Mouse (Mus musculus): ENCODE data around the gene Npas1. TPM values are rescaled to one million over a fixed set of nuclear protein-coding genes. Genes with fewer than 3 reads are reported as not detected.

Gene Npas1
- total and polyA plus RNA-seq, 3 experiments = 0.08 to 1.3 TPM; not detected in 1

- TF ChIP-seq BHLHE40 (IDR thresholded peaks at IDR 0.05; ENCODE audit: borderline replicate concordance, low read depth, low read length) = no peak
- TF ChIP-seq POLR2AphosphoS5 (IDR thresholded peaks at IDR 0.05; ENCODE audit: borderline replicate concordance, low read depth, low read length) = no peak
- no peak for TF ChIP-seq CHD2 (IDR thresholded peaks at IDR 0.05; ENCODE audit: low read length)
- TF ChIP-seq NELFE (IDR thresholded peaks at IDR 0.05; ENCODE audit: low read depth, low read length) = no peak
- no peak for TF ChIP-seq UBTF (IDR thresholded peaks at IDR 0.05; ENCODE audit: borderline replicate concordance, insufficient read depth, low read depth, low read length)
- TF ChIP-seq MYB (IDR thresholded peaks at IDR 0.05; ENCODE audit: low read depth, low read length) = no peak
- TF ChIP-seq ETS1 (IDR thresholded peaks at IDR 0.05; ENCODE audit: low read depth, low read length) = no peak
- Histone ChIP-seq H3K4me3 (ENCODE audit: control insufficient read depth in 1 of 2, insufficient read depth in 1 of 2, low read depth in 2 of 2, low read length in 2 of 2) (no peak overlapping the region), H3K36me3 (ENCODE audit: control insufficient read depth in 1 of 2, insufficient read depth in 2 of 2, low read length in 2 of 2) (no peaks in the 10 kb centered on the region), H3K9ac (ENCODE audit: control insufficient read depth, low read depth, low read length, poor library complexity, severe bottlenecking) (no peak overlapping the region), H3K27me3 (ENCODE audit: control insufficient read depth in 1 of 2, insufficient read depth in 2 of 2, low read length in 2 of 2) (peaks cover 0 to 5% of the 10 kb centered on the region in 2 experiments; a peak in 2 of 4 replicates), H3K4me1 (ENCODE audit: control insufficient read depth in 1 of 2, insufficient read depth in 2 of 2, low read length in 2 of 2) (no peaks in the 10 kb centered on the region), H3K9me3 (replicated peaks; ENCODE audit: insufficient read depth, low read length) (no peaks in the 10 kb centered on the region), H3K27ac (ENCODE audit: control insufficient read depth, low read depth, low read length) (no peak overlapping the region), H3K79me2 (ENCODE audit: control insufficient read depth, insufficient read depth, low read length, poor library complexity) (no peaks in the 10 kb centered on the region)
- DNase-seq (ENCODE audit: low read depth, low spot score) = no peak
Observed at GRCm38 (mm10) chr7:16476600-16476989, 933 bp downstream of the Npas1 start.

- DNase-seq (ENCODE audit: low read depth, low spot score) = no peak
- Histone ChIP-seq H3K4me3 (ENCODE audit: control insufficient read depth in 1 of 2, insufficient read depth in 1 of 2, low read depth in 2 of 2, low read length in 2 of 2) (no peak overlapping the region), H3K36me3 (ENCODE audit: control insufficient read depth in 1 of 2, insufficient read depth in 2 of 2, low read length in 2 of 2) (no peaks in the 10 kb centered on the region), H3K9me3 (replicated peaks; ENCODE audit: insufficient read depth, low read length) (no peaks in the 10 kb centered on the region), H3K27me3 (ENCODE audit: control insufficient read depth in 1 of 2, insufficient read depth in 2 of 2, low read length in 2 of 2) (peaks cover 0 to 1% of the 10 kb centered on the region in 2 experiments; a peak in 1 of 4 replicates), H3K79me2 (ENCODE audit: control insufficient read depth, insufficient read depth, low read length, poor library complexity) (no peaks in the 10 kb centered on the region), H3K27ac (ENCODE audit: control insufficient read depth, low read depth, low read length) (no peak overlapping the region), H3K9ac (ENCODE audit: control insufficient read depth, low read depth, low read length, poor library complexity, severe bottlenecking) (no peak overlapping the region), H3K4me1 (ENCODE audit: control insufficient read depth in 1 of 2, insufficient read depth in 2 of 2, low read length in 2 of 2) (no peaks in the 10 kb centered on the region)
- TF ChIP-seq RAD21 (IDR thresholded peaks at IDR 0.05; ENCODE audit: low read depth, low read length) = no peak
- no peak for TF ChIP-seq MYB (IDR thresholded peaks at IDR 0.05; ENCODE audit: low read depth, low read length)
- TF ChIP-seq NELFE (IDR thresholded peaks at IDR 0.05; ENCODE audit: low read depth, low read length) = no peak
- no peak for TF ChIP-seq ZKSCAN1 (IDR thresholded peaks at IDR 0.05; ENCODE audit: low read depth, low read length)
- TF ChIP-seq MYC (IDR thresholded peaks at IDR 0.05; ENCODE audit: low read depth, low read length) = no peak
- TF ChIP-seq BHLHE40 (IDR thresholded peaks at IDR 0.05; ENCODE audit: borderline replicate concordance, low read depth, low read length) = no peak
- TF ChIP-seq MAX (IDR thresholded peaks at IDR 0.05; ENCODE audit: low read length) = no peak
- TF ChIP-seq TCF12 (IDR thresholded peaks at IDR 0.05; ENCODE audit: low read depth, low read length) = no peak
- TF ChIP-seq POLR2A (IDR thresholded peaks at IDR 0.05; ENCODE audit: control insufficient read depth in 1 of 2, insufficient read depth in 1 of 2, low read depth in 1 of 2, low read length in 2 of 2, poor library complexity in 1 of 2) = no peak
- TF ChIP-seq RCOR1 (IDR thresholded peaks at IDR 0.05; ENCODE audit: low read depth, low read length) = no peak
- TF ChIP-seq ZNF384 (IDR thresholded peaks at IDR 0.05; ENCODE audit: low read depth, low read length) = no peak
- TF ChIP-seq ZC3H11A (IDR thresholded peaks at IDR 0.05; ENCODE audit: low read depth, low read length) = no peak
- no peak for TF ChIP-seq E2F4 (IDR thresholded peaks at IDR 0.05; ENCODE audit: borderline replicate concordance, low read depth, low read length)
- no peak for TF ChIP-seq ZMIZ1 (IDR thresholded peaks at IDR 0.05; ENCODE audit: low read depth, low read length)
- no peak for TF ChIP-seq GATA1 (IDR thresholded peaks at IDR 0.05; ENCODE audit: low read depth, low read length)
- no peak for TF ChIP-seq TAL1 (IDR thresholded peaks at IDR 0.05; ENCODE audit: low read length)
- no peak for TF ChIP-seq EP300 (IDR thresholded peaks at IDR 0.05; ENCODE audit: low read depth in 1 of 2, low read length in 2 of 2)
- TF ChIP-seq CHD1 (IDR thresholded peaks at IDR 0.05; ENCODE audit: low read depth, low read length) = no peak
Observed at GRCm38 (mm10) chr7:16475764-16476599, 1.5 kb downstream of the Npas1 start.
